Mouse (Mus musculus) bone marrow macrophage, adult 2 months (primary cell): ENCODE results near the gene Gm11127.
"Not testable (repeated sequence)": the region's sequence is repeated elsewhere in the genome, so short reads cannot be mapped to it uniquely, and the experiment has no call there.

Source experiments
- CTCF ChIP-seq: IDR thresholded peaks from 2 replicates; pipeline ENCODE4 v1.5.1; 2012; ENCODE audit warnings: low read depth, mild to moderate bottlenecking, low read length, moderate library complexity
- POLR2A ChIP-seq: IDR thresholded peaks from 2 replicates; pipeline ENCODE4 v1.6.1; 2012; ENCODE audit warnings: mild to moderate bottlenecking, low read depth, low read length, borderline replicate concordance

DNA sequence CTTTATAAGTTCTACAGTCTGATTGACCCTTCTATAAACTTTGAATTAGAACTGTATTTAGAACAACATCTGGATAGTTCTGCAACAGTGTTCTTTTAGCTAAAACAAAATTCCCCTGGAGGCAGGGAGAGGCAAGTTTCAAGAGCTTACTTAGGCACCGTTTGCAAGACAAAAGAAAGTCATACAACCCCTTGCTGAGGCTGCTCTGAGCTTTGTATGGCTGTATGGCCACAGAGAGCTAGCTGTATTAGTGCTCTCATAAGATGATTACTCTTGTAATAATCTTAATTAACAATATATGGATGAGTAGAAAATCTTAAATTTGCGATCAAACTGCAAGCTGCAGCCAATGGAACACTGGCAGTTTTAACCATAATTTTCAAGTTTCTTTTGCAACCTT is 41.4 kb upstream of the Gm11127 start:
- not testable (repeated sequence) for TF ChIP-seq CTCF, POLR2A
